Mouse (Mus musculus) liver, postnatal 0 days (tissue): ENCODE measurements around the gene 1700061G19Rik. TPM values are rescaled to one million over a fixed set of nuclear protein-coding genes. Genes with fewer than 3 reads are reported as not detected.

Experiments used
- ATAC-seq: fragments of 200-750 bp; cut with Nextera tagmentation; 2 replicates; pipeline ENCODE4 v1.8.0; 2017; ENCODE audit warnings: mild to moderate bottlenecking, moderate library complexity
- DNase-seq: peaks from one replicate; pipeline ENCODE4 v3.0.0-alpha.2; 2016
- H3K27ac ChIP-seq: fragments of 300-500 bp; sonication (generic); 2 replicates; pipeline ENCODE4 v1.5.1; 2014; ENCODE audit warnings: antibody characterized with exemption, moderate library complexity, mild to moderate bottlenecking, low read depth
- H3K27me3 ChIP-seq: fragments of 300-500 bp; sonication (generic); 2 replicates; pipeline ENCODE4 v1.6.1; 2014; ENCODE audit warnings: low read length, control low read depth, mixed read lengths; ENCODE audit not compliant: insufficient read depth
- H3K36me3 ChIP-seq: fragments of 300-500 bp; sonication (generic); replicated peaks from 2 replicates; pipeline ENCODE4 v1.6.1; 2014; ENCODE audit warnings: mild to moderate bottlenecking, control low read depth, low read length, moderate library complexity, mixed read lengths; ENCODE audit not compliant: insufficient read depth
- H3K4me1 ChIP-seq: fragments of 300-500 bp; sonication (generic); 2 replicates; pipeline ENCODE4 v1.6.1; 2014; ENCODE audit warnings: antibody characterized with exemption, mild to moderate bottlenecking, control low read depth; ENCODE audit not compliant: insufficient read depth
- H3K4me2 ChIP-seq: fragments of 300-500 bp; sonication (generic); 2 replicates; pipeline ENCODE4 v1.6.1; 2014; ENCODE audit warnings: low read depth, mild to moderate bottlenecking, low read length, moderate library complexity, mixed read lengths
- H3K4me3 ChIP-seq: fragments of 300-500 bp; sonication (generic); 2 replicates; pipeline ENCODE4 v1.5.1; 2014; ENCODE audit warnings: low read depth, low read length
- H3K9ac ChIP-seq: fragments of 300-500 bp; sonication (generic); replicated peaks from 2 replicates; pipeline ENCODE4 v1.6.1; 2014; ENCODE audit warnings: mild to moderate bottlenecking, moderate library complexity
- H3K9me3 ChIP-seq: fragments of 300-500 bp; sonication (generic); 2 replicates; pipeline ENCODE4 v1.6.1; 2016; ENCODE audit warnings: mild to moderate bottlenecking, control low read depth, low read length, mixed read lengths
- CTCF ChIP-seq: sonication (generic); IDR thresholded peaks from 2 replicates; pipeline ENCODE4 v1.5.1; 2016; ENCODE audit warnings: antibody characterized with exemption, low read depth
- EP300 ChIP-seq: IDR thresholded peaks from 2 replicates; pipeline ENCODE4 v1.6.1; 2016; ENCODE audit warnings: antibody characterized with exemption, low read depth, mild to moderate bottlenecking
- WGBS: fragments of 180-500 bp; shearing (Covaris S2); extraction: QIAGEN DNeasy Blood & Tissue Kit; methylation state at CpG from one replicate; pipeline ENCODE4 v1.1.7; 2014; ENCODE audit not compliant: insufficient replicate concordance; 5-methylcytosine and 5-hydroxymethylcytosine counted together
- polyA plus RNA-seq: library from polyadenylated mRNA; unstranded; fragments of >200 nt; fragmentation: Nextera tagmentation; extraction: Ambion mirVana; gene quantifications from 2 replicates; pipeline ENCODE4 v1.2.1, GENCODE M21; 2015

The 1700061G19Rik gene
- polyA plus RNA-seq, 1 experiment from 2014 or later, result 0.04 TPM

GRCm38 (mm10) chr17:56890018-56890417 is 14.7 kb downstream of the 1700061G19Rik start:
- no peak overlapping the region for H3K4me2 ChIP-seq
- 71% methylated on average over 2 of the region's 2 CpGs for WGBS
- 0 out of 2 replicates have a peak, but pooled peaks have one; percentile 23 for ATAC-seq
- H3K27ac ChIP-seq, result no peak overlapping the region
- H3K4me1 ChIP-seq, result 0 out of 2 replicates have a peak, but pooled peaks cover under 1% of the 10 kb centered on the region
- H3K36me3 ChIP-seq, result peaks cover 25% of the 10 kb centered on the region
- no peak for TF ChIP-seq EP300
- TF ChIP-seq CTCF, result no peak
- no peak overlapping the region for H3K4me3 ChIP-seq
- H3K9ac ChIP-seq, result no peak overlapping the region
- H3K27me3 ChIP-seq, result no peaks in the 10 kb centered on the region
- no peak for DNase-seq
- H3K9me3 ChIP-seq, result no peaks in the 10 kb centered on the region

- H3K9ac ChIP-seq, result no peak overlapping the region
- no peaks in the 10 kb centered on the region for H3K4me1 ChIP-seq
- H3K4me2 ChIP-seq, result no peak overlapping the region
- H3K4me3 ChIP-seq, result no peak overlapping the region
- TF ChIP-seq EP300, result no peak
- TF ChIP-seq CTCF, result no peak
- ATAC-seq (no peak), DNase-seq (no peak)
- H3K9me3 ChIP-seq, result no peaks in the 10 kb centered on the region
- no peaks in the 10 kb centered on the region for H3K27me3 ChIP-seq
- 82% methylated on average over 9 of the region's 9 CpGs for WGBS
- H3K27ac ChIP-seq, result no peak overlapping the region
- peaks cover 49% of the 10 kb centered on the region for H3K36me3 ChIP-seq
These were observed 20.2 kb downstream of the 1700061G19Rik start for GRCm38 (mm10) chr17:56895368-56895918.

- Histone ChIP-seq H3K4me2 (no peak overlapping the region), H3K27me3 (no peaks in the 10 kb centered on the region), H3K9me3 (no peaks in the 10 kb centered on the region), H3K4me1 (no peaks in the 10 kb centered on the region), H3K27ac (no peak overlapping the region), H3K36me3 (peaks cover 53% of the 10 kb centered on the region), H3K9ac (no peak overlapping the region), H3K4me3 (no peak overlapping the region)
- DNase-seq, result no peak
- no peak for ATAC-seq
- 91% methylated on average over 6 of the region's 6 CpGs for WGBS
- TF ChIP-seq CTCF (no peak), EP300 (no peak)
These were observed 21.3 kb downstream of the 1700061G19Rik start for GRCm38 (mm10) chr17:56896513-56897129.

- DNase-seq, result peak; percentile 88
- H3K4me3 ChIP-seq, result no peak overlapping the region
- peak; percentile 98 for TF ChIP-seq CTCF
- TF ChIP-seq EP300, result no peak
- no peaks in the 10 kb centered on the region for H3K4me1 ChIP-seq
- H3K36me3 ChIP-seq, result peaks cover 57% of the 10 kb centered on the region
- H3K27me3 ChIP-seq, result no peaks in the 10 kb centered on the region
- H3K27ac ChIP-seq, result no peak overlapping the region
- H3K4me2 ChIP-seq, result no peak overlapping the region
- peak; percentile 83 for ATAC-seq
- no peaks in the 10 kb centered on the region for H3K9me3 ChIP-seq
- 75% methylated on average over 7 of the region's 7 CpGs for WGBS
- H3K9ac ChIP-seq, result no peak overlapping the region
These were observed 22.4 kb downstream of the 1700061G19Rik start for GRCm38 (mm10) chr17:56897630-56898195.

- Histone ChIP-seq H3K9ac (no peak overlapping the region), H3K4me3 (no peak overlapping the region), H3K27ac (no peak overlapping the region), H3K27me3 (no peaks in the 10 kb centered on the region), H3K36me3 (peaks cover 41% of the 10 kb centered on the region), H3K4me1 (no peaks in the 10 kb centered on the region), H3K4me2 (no peak overlapping the region), H3K9me3 (no peaks in the 10 kb centered on the region)
- ATAC-seq, result no peak
- WGBS, result 74% methylated on average over 5 of the region's 5 CpGs
- TF ChIP-seq CTCF (no peak), EP300 (no peak)
- no peak for DNase-seq
These were observed 27.4 kb downstream of the 1700061G19Rik start for GRCm38 (mm10) chr17:56902698-56903097.

GRCm38 (mm10) chr17:56906166-56906565 is 30.9 kb downstream of the 1700061G19Rik start:
- Histone ChIP-seq H3K4me1 (no peaks in the 10 kb centered on the region), H3K27ac (no peak overlapping the region), H3K27me3 (no peaks in the 10 kb centered on the region), H3K4me2 (no peak overlapping the region), H3K9me3 (no peaks in the 10 kb centered on the region), H3K9ac (no peak overlapping the region), H3K4me3 (no peak overlapping the region), H3K36me3 (peaks cover 30% of the 10 kb centered on the region)
- no peak for DNase-seq
- WGBS, result 84% methylated on average over 3 of the region's 3 CpGs
- TF ChIP-seq EP300 (no peak), CTCF (no peak)
- no peak for ATAC-seq
